Mouse (Mus musculus): ENCODE results near the gene Ralb. TPM values are rescaled to one million over a fixed set of nuclear protein-coding genes. Genes with fewer than 3 reads are reported as not detected.

Ralb gene
- 10 to 100 TPM; 59.2 to 62.2 TPM for total RNA-seq (2021)

- DNase-seq = peak; percentile 98
Measured at GRCm38 (mm10) chr1:119504260-119505062, at the start of gene Ralb. Gene Ralb (minus strand): TSS chr1:119504794.

GRCm38 (mm10) chr1:119551651-119552050 is 47.1 kb upstream of the Ralb start:
- DNase-seq = no peak

DNA sequence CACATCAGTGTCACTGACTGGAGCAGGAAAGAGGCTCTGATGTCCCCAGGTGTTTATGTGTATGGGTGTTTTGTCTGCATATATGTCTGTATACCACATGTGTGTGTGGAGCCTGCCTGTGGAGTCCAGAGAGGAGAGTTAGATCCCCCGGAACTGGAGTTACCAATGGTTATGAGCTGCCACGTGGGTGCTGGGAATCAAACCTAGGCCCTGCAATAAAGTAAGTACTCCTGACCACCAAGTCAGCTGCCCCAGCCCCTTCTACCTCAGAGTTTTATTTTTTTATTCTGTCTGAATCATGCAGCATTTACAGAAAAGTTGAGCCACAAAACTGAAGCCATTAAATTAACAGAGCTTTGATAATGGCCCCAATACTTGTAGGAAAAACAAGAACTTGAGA is 45.5 kb upstream of the Ralb start:
- no peak for DNase-seq

GRCm38 (mm10) chr1:119549327-119549689 is 44.7 kb upstream of the Ralb start:
- DNase-seq = no peak

DNA sequence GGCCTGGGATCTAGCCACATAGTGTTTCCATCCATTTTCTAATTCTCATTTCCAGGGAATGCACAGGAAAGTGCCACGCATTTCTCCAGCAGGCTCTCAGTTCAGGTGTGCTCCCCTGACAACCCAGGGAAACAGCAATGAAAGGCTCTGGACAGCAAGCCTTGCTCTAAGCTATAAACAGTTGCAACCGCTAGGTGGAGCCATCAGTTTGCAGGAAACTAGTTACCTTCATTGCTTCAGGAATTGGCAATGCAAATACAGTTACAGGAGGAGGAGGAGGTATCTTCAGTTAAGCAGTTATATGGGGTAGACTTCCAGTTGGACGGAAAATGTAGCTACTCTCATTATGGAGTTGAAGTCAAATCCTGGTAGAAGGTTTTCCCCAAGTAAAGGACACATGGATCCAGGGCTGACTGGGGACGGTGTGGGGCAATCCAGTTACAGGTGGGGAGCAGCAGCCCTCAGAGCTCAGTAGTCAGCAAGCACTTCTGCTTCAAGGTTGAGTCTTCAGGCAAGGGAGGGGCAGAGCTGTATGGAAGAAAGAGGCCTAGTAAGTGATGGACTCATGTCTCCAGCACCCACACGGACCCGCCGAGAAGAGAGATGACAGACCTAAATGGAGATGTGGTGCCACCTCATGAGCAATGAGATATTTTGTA is 44.2 kb upstream of the Ralb start:
- peak; percentile 88 for DNase-seq

DNA sequence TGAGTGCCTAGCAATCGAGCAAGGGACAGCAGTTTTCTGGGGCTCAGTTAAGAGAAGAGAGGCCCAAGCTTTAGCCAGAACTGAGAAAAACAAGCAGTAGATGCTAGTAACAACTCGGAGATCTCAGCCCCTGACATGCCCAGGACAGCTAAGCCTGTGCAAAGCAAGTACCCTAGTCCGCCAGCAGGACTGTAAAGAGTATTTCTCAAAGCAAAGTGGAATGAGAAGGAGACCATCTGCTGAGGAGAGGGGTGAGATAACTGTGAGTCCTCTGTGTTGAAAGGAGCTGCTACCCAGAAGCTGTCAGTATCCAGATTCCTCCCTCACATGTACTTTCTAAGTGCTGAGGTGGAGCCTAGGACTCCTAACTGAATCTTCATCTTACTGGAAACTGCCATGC is 41.9 kb upstream of the Ralb start:
- DNase-seq = no peak

- no peak for DNase-seq
Measured at GRCm38 (mm10) chr1:119545671-119546070, 41.1 kb upstream of the Ralb start.

DNA sequence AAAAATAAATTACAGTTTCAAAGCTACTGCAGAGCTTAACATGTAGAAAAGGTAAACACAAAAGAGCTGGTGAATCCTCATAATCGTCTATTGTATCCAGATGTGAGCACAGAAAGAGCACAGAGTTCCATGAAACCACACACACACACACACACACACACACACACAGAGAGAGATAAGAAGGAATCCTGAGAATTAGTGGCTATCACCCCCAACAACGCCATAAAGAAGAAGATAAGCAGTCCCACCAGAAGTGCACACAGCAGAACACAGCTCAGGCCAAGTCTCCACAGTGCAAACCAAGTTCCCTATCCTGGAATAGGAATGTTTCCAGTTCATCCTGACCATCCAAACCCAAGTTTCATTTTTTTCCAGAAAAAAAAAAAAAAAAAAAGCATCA is 40.6 kb upstream of the Ralb start:
- DNase-seq = no peak

DNA sequence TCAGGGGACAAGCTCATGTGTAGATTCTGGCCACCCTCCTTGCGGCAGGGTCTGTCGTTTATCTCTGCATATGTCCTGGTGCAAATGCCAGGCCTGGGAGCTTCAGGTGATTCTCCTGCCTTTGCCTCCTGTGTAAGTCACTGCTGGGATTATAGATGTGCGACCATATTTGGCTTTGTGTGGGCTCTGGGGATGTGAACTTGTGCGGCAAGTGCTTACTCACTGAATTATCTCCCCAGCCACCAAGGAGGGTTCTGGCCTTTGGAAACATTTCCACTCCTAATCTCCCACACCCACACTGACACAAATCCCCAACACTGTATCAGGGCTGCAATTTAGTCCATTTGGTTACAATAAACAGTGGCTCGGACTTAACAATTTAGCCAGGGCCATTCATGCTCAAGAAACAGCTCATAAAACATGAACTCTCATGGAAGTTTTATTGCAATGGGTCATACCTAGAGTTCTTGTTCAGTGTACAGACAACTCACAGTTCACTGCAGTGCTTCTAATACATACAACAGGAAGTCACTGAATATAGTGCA is 40.1 kb upstream of the Ralb start:
- DNase-seq = no peak

DNA sequence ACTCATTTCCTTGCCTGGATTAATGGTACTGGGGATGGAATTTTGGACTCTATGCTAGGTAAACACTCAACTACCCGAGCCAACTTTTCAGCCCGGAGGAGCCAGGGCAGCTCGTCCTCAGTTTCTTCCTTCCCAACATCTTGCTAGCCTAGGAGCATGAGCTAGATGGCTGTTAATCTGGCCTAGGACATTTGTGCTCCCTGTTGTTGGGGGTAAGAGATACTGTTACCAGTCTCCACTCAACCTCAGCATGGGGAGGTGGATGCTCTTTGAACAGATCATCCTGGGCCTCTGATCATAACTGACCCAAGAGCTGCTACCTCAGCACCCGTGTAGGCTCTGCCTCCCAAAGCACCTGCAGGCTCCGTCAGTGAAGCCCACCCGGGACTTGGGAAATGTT is 38.7 kb upstream of the Ralb start:
- DNase-seq = no peak

DNA sequence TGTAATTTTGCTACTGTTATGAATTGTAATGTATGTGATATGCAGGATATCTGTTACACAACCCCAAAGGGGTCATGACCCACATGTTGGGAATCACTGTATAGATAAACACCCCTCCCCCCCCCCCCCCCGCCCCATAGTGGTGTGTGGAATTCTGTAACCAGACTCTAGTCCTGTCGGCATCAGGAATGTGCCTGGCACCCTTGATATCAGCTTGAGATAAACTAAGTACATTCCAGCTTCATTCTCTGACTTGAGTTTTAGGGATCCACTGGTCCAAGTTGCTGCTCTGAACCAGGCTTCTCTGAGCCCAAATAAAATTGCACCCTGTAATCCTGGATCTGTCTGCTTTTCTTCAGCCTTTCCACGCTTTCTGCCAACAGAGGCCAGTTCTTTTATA is 37.0 kb upstream of the Ralb start:
- no peak for DNase-seq

- no peak for DNase-seq
Measured at GRCm38 (mm10) chr1:119540836-119541557, 36.4 kb upstream of the Ralb start.

- DNase-seq = no peak
Measured at GRCm38 (mm10) chr1:119539252-119539651, 34.7 kb upstream of the Ralb start.

GRCm38 (mm10) chr1:119537651-119538050 is 33.1 kb upstream of the Ralb start:
- no peak for DNase-seq

DNA sequence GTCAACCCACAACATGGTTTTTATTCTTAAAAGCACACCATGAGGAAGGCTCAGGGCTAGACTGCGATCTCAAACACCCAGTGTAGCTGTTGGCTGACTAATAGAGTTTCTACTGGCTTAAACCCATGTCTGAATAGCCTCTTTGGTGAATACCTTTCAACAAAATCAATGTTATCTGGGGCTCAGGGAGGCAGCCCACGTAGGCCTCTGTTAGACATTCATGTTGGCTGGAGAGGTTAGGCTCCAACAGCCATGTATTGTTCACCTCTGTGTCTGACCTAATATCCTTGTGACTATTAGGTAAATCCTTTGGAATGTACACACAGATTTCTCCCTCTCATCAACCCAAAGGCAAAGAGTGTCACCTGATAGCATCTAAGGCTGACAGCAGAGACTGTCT is 31.5 kb upstream of the Ralb start:
- no peak for DNase-seq

GRCm38 (mm10) chr1:119534341-119534740 is 29.7 kb upstream of the Ralb start:
- no peak for DNase-seq

DNA sequence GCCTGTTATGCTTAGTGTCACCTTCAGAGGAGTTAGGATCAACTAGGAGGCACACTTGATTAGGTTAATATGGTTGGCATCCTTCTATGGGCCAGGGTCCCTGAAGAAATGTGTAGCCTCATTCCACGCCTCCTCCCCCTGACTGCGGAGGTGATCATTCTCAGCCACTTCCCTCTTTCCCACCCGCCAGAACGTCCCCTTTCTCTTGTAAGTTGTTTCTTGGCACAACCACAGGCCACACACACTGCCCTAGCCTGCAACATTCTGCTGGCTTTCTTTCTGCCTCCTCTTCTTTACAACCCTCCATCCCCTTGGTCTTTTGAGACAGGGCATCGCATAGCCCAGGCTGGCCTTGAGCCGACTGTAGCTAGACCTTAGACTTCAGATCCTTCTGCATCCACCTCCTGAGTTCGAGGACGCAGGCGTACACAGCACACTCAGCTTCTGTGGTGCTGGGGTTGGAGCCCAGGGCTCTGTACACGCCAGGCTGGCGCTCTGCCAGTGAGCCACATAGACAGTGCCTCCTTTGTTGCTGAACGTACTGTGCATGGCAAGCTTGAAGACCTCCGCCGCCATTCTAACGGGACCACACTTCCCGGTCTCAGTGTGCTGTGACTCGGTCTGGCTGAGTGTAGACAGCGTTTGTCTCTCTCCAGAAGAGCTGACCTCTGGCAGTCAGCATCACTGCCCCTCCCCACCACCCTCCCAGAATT is 28.7 kb upstream of the Ralb start:
- no peak for DNase-seq

DNA sequence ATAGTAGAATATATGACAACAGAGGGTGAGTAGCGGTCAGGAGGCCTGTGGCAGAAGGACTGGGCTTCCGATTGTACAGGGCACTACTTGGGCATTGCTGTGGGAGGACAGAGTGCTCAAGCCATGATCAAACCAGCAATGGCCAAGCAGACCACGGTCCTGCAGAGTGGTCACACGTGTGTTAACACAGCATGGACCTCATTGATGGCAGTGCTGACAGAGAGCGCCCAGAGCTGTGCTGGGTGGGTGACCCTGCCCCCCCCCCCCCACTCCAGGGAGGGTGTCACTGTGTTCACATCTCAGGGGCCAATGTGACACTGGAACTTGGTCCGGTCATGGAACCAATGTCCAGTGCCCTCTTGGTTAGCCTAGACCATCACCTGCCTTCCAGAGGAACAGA is 27.6 kb upstream of the Ralb start:
- DNase-seq = no peak

GRCm38 (mm10) chr1:119530941-119531340 is 26.3 kb upstream of the Ralb start:
- no peak for DNase-seq

DNA sequence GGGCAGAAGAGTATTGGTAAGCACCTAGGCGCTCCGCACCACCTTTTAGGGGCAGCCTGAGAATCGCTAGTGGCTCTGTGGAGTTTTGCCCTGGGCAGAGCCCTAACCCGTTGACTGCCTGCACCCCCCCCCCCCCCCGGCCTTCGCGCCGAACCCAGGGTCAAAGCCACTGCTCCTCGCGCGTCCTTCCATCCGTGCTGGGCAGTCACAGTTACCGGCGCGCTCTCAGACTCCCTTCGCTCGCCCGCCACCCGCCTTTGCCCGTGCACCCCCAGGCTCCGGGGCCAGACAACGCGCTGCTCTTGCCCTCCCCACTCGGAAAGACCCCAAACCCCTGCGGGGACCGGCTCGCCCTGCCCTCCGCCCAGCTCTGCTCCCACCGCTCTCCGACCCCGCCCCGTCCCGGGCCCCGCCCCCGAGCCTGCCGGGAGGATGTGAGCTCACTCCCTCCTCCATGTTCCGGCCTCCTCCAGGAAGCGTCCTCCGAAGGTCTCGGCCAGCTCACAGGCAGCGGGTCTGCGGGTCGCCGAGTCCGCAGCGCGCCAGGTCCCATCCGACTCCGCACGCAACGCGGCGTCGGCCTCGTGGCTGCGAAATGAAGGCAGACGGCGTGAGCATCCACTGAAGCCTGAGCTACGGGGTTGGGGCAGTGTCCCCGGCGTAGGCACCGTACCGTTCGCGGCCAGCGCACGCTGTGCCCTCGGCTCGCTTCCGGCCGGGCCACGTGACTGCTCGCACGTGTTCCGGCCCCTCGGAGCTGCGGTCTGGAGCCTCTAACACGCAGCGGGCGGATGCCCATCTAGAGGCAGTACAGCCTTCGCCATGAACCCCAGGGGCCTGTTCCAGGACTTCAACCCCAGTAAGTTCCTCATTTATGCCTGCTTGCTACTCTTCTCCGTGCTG is 21.3 kb upstream of the Ralb start, which contains the start of gene Tmem185b:
Gene Tmem185b, plus strand, starts transcription at position 472 of the 903 bp plus-strand sequence.
- peak; percentile 96 for DNase-seq

- DNase-seq = peak; percentile 73
Measured at GRCm38 (mm10) chr1:119525004-119525444, 20.4 kb upstream of the Ralb start.

Data from heart, postnatal 4 days (tissue).